8 mouse cellular contexts compared by ENCODE assay signal in the genomic region with DNA sequence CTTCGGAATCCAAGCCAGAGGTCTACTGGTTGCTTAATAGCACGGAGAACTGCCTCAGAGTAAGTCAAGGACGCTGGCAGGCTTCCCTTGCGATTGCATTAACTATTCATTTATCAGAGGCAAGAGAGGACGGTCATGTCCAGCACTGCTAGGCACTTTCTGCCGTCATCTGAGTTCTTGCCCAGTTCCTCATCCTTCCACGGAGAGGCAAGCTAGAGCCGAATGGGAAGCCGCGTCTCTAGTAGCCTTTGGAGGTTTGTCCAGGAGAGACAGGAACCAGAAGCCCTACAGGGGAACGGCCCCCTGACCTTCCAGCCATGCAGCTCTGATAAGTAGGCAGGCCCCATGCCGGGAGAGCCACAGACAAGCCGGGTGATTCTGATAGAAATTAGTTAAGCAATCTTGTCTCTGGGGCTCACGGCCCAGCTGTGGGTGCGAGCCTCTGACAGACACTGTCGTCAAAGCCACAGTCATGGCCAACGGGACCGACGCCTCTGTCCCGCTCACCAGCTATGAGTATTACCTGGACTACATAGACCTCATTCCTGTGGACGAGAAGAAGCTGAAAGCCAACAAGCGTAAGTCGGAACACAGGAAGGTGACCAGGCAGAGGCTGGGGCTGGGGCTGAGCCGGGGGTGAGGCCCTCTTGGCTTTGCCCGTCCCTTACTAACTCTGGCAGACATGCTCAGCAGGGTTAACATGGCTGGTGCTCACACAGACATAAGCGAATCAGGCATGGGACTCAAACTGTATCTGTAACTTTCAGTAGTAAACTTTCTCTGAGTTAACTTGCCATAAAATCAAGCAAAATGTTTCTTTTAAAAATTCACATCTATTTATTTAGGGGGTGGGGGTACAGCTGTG. TPM values are rescaled to one million over a fixed set of nuclear protein-coding genes. Genes with fewer than 3 reads are reported as not detected.
DNase-seq lines count a peak whose midpoint lies in the region; ATAC-seq and TF ChIP-seq lines count a peak whose summit lies in the region.
"Had no signal": no experiment of that assay in that cellular context is flagged by ENCODE, and none has a peak within 500 bp of the region (broad histone marks: within the 10 kb centered on the region; RNA-seq: fewer than 3 reads in every experiment).

A gene (plus strand): TSS at position 116 of the 865 bp plus-strand sequence.

- TF ChIP-seq CTCF in lung, embryonic 14.5 days (IDR thresholded peaks at IDR 0.05; ENCODE audit: low read depth) = peak; percentile 35; the same call in 1 of the 2 replicates
- TF ChIP-seq CTCF in layer of hippocampus, adult 2 months (conservative IDR thresholded peaks at IDR 0.05) = no peak
- TF ChIP-seq CTCF in midbrain, postnatal 0 days (IDR thresholded peaks at IDR 0.05) = no peak; the same call in 1 of the 2 replicates

- peak; percentile 58 for ATAC-seq in heart, embryonic 14.5 days (ENCODE audit: insufficient number of reproducible peaks, insufficient read depth, low FRiP score, low read depth)
- peak; percentile 57 for ATAC-seq in lung, embryonic 14.5 days (ENCODE audit: insufficient read depth)
- no peak for ATAC-seq in midbrain, postnatal 0 days (ENCODE audit: low FRiP score)

- no peaks in the 10 kb centered on the region for H3K36me3 ChIP-seq in heart, embryonic 14.5 days (ENCODE audit: control insufficient read depth, insufficient read depth, low read length)
- H3K36me3 ChIP-seq in lung, embryonic 14.5 days (ENCODE audit: insufficient read depth) = no peaks in the 10 kb centered on the region
- no peaks in the 10 kb centered on the region for H3K36me3 ChIP-seq in midbrain, postnatal 0 days (ENCODE audit: insufficient read depth, low read length)

- 27% methylated on average over 26 of the region's 26 CpGs for WGBS in heart, embryonic 14.5 days
- 62% methylated on average over 26 of the region's 26 CpGs for WGBS in lung, embryonic 14.5 days
- WGBS in midbrain, postnatal 0 days = 88% methylated on average over 26 of the region's 26 CpGs

- H3K27ac ChIP-seq in heart, embryonic 14.5 days (replicated peaks in 1 of 2; ENCODE audit: control insufficient read depth in 1 of 2, insufficient read depth in 1 of 2, low read depth in 2 of 2, low read length in 2 of 2) = peak within 1 kb of the TSS; percentile 48 to 73
- H3K27ac ChIP-seq in lung, embryonic 14.5 days (ENCODE audit: low read depth) = no peak within 1 kb of the TSS
- no peak within 1 kb of the TSS for H3K27ac ChIP-seq in layer of hippocampus, adult 2 months
- no peak within 1 kb of the TSS for H3K27ac ChIP-seq in midbrain, postnatal 0 days (ENCODE audit: low read depth, low read length)

- no peaks in the 10 kb centered on the region for H3K27me3 ChIP-seq in heart, embryonic 14.5 days (ENCODE audit: control insufficient read depth, insufficient read depth, low read length)
- H3K27me3 ChIP-seq in lung, embryonic 14.5 days (ENCODE audit: insufficient read depth, low read length) = no peaks in the 10 kb centered on the region
- H3K27me3 ChIP-seq in midbrain, postnatal 0 days (ENCODE audit: insufficient read depth, low read length) = no peaks in the 10 kb centered on the region

- peak within 1 kb of the TSS; percentile 47 to 60 for H3K4me3 ChIP-seq in heart, embryonic 14.5 days (ENCODE audit: control insufficient read depth in 1 of 2, insufficient read depth in 1 of 2, low read depth in 1 of 2, low read length in 2 of 2)
- H3K4me3 ChIP-seq in lung, embryonic 14.5 days (ENCODE audit: low read depth, low read length) = no peak within 1 kb of the TSS
- H3K4me3 ChIP-seq in layer of hippocampus, adult 2 months = no peak within 1 kb of the TSS
- no peak within 1 kb of the TSS for H3K4me3 ChIP-seq in midbrain, postnatal 0 days (ENCODE audit: low read depth, low read length)

- H3K9ac ChIP-seq in heart, embryonic 14.5 days (ENCODE audit: low read length) = peak within 1 kb of the TSS; percentile 73
- no peak within 1 kb of the TSS for H3K9ac ChIP-seq in lung, embryonic 14.5 days
- no peak within 1 kb of the TSS for H3K9ac ChIP-seq in midbrain, postnatal 0 days (replicated peaks; ENCODE audit: low read length, poor library complexity, severe bottlenecking)

- peaks cover 20 to 21% of the 10 kb centered on the region in 2 experiments for H3K4me1 ChIP-seq in heart, embryonic 14.5 days (ENCODE audit: control insufficient read depth in 2 of 2, insufficient read depth in 2 of 2, low read length in 2 of 2)
- no peaks in the 10 kb centered on the region for H3K4me1 ChIP-seq in lung, embryonic 14.5 days (ENCODE audit: insufficient read depth)
- H3K4me1 ChIP-seq in midbrain, postnatal 0 days (ENCODE audit: insufficient read depth, low read length) = no peaks in the 10 kb centered on the region

- peak within 1 kb of the TSS; percentile 67 for H3K4me2 ChIP-seq in heart, embryonic 14.5 days (ENCODE audit: low read length)
- 0 out of 2 replicates have a peak within 1 kb of the TSS, but pooled peaks have one; percentile 15 for H3K4me2 ChIP-seq in lung, embryonic 14.5 days
- no peak within 1 kb of the TSS for H3K4me2 ChIP-seq in midbrain, postnatal 0 days (ENCODE audit: low read depth, low read length, poor library complexity, severe bottlenecking)

- peak; percentile 35 for DNase-seq in MN1 (ENCODE audit: low spot score)
- peak; percentile 70 to 79 for DNase-seq in adrenal gland, adult 18-20 months (ENCODE audit: low spot score in 2 of 2)
- DNase-seq in lung, embryonic 14.5 days = peak; percentile 76
- no peak for DNase-seq in layer of hippocampus, adult 2 months (ENCODE audit: low spot score in 2 of 2)
- no peak for DNase-seq in thymus, postnatal 10 days (ENCODE audit: low spot score in 2 of 2)
- DNase-seq in midbrain, postnatal 0 days (ENCODE audit: low spot score) = no peak
- DNase-seq: kidney, adult 8-10 months had no signal

- no peaks in the 10 kb centered on the region for H3K9me3 ChIP-seq in heart, embryonic 14.5 days (ENCODE audit: control insufficient read depth, low read length)
- H3K9me3 ChIP-seq in lung, embryonic 14.5 days (ENCODE audit: low read depth, low read length) = no peaks in the 10 kb centered on the region
- no peaks in the 10 kb centered on the region for H3K9me3 ChIP-seq in midbrain, postnatal 0 days (ENCODE audit: low read length)

RNA-seq across cellular contexts. Expression of the gene that starts here (rescaled TPM):
- total RNA-seq in adrenal gland, adult 18-20 months (2021) = 1,000 to 10,000 TPM in 1 of 2 experiments, 100 to 1,000 TPM in 1; 510 to 1,113 TPM
- 37.6 and 38.2 TPM in 2 replicates for polyA plus RNA-seq in heart, embryonic 14.5 days (2014; fragmentation: Nextera tagmentation; extraction: Ambion mirVana)
- polyA plus RNA-seq in lung, embryonic 14.5 days (2014; fragmentation: Nextera tagmentation; extraction: Ambion mirVana) = 0.43 and 0.91 TPM in 2 replicates
- total RNA-seq in layer of hippocampus, adult 2 months (2021) = under 1 TPM in 1 of 2 experiments, not detected in 1; 0.37 TPM
- total RNA-seq in midbrain, postnatal 0 days (2014; rRNA removed) = 0.77 TPM in 1 of 2 replicates, not detected in the other
- 0.41 and 0.74 TPM in 2 replicates for polyA plus RNA-seq in midbrain, postnatal 0 days (2015; fragmentation: Nextera tagmentation; extraction: Ambion mirVana)

Comparison
In these comparisons a context has a peak if more than half of its experiments do, and no peak if none do; other contexts are left out.
1. RNA of the gene that starts here (total RNA-seq): 510 to 1,113 TPM in adrenal gland, adult 18-20 months; 0.77 TPM in midbrain, postnatal 0 days and 0.37 TPM in layer of hippocampus, adult 2 months; every median in the first group is over 100 times any median in the second.
2. RNA of the gene that starts here (polyA plus RNA-seq): 37.6 to 38.2 TPM in heart, embryonic 14.5 days; 0.43 to 0.91 TPM in lung, embryonic 14.5 days and 0.41 to 0.74 TPM in midbrain, postnatal 0 days; every median in the first group is over 10 times any median in the second.
3. Peak in DNase-seq, ATAC-seq and H3K4me2 ChIP-seq in lung, embryonic 14.5 days; RNA of the gene not detected or under 1 TPM.
4. DNase-seq: peak in MN1 (single experiment) and adrenal gland, adult 18-20 months (2 of 2); none in layer of hippocampus, adult 2 months (0 of 2), thymus, postnatal 10 days (0 of 2) and midbrain, postnatal 0 days (single experiment).
5. H3K27ac ChIP-seq: peak in heart, embryonic 14.5 days (2 of 2); none in lung, embryonic 14.5 days (single experiment), layer of hippocampus, adult 2 months (single experiment) and midbrain, postnatal 0 days (single experiment).
6. H3K4me3 ChIP-seq: peak in heart, embryonic 14.5 days (2 of 2); none in lung, embryonic 14.5 days (single experiment), layer of hippocampus, adult 2 months (single experiment) and midbrain, postnatal 0 days (single experiment).